Mouse (Mus musculus) lung, postnatal 4 days (tissue): ENCODE data around the gene Serpinb9.
"Not testable (repeated sequence)": the region's sequence is repeated elsewhere in the genome, so short reads cannot be mapped to it uniquely, and the experiment has no call there.

Source experiments
- DNase-seq, 2 experiments: peaks; one replicate each; pipeline ENCODE4 v3.0.0; 2021

Gene Serpinb9

DNA sequence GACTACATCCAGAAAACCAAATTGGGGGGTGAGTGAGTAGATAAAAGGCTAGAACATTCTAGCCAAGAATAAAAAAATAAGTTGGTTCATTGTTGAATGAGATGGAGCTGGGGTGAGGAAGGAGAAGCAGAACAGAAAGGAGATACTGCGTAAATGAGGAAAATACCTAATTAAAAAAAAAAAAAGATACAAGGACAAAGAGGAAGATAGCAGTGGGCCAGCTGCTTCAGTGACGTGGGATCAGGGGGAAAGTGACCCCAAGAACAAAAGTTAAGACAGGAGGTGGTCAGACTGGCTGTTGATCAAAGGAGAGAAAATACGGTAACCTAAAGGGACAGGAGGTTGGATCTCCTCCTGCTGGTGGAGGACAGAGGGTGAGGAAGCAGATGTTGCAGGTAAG, at the start of gene Serpinb9:
TSS of gene Serpinb9 (plus strand) at position 301 of the 400 bp plus-strand sequence.
- no peak for DNase-seq

DNA sequence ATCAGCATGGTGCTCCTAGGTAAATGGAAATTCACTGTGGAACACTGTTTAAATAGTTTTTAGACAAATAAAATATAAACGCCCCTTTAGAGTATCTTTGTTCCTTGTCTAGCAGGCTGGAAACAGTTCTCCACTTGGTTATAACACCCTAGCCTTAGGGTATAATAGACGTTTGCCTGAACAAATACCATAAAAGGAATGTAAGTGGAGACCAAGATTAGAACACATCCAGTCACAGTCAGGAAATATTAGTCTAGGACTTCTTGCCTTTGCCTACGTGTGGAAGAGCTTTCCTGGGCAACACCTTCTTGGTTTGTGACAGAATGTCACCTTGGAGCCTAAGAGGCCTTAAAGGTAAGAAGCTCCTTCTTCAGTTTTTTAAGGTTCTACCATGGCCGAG, 46.5 kb upstream of the Serpinb9 start:
- no peak for DNase-seq

GRCm38 (mm10) chr13:32957917-32958316, 45.1 kb upstream of the Serpinb9 start:
- DNase-seq = no peak

DNA sequence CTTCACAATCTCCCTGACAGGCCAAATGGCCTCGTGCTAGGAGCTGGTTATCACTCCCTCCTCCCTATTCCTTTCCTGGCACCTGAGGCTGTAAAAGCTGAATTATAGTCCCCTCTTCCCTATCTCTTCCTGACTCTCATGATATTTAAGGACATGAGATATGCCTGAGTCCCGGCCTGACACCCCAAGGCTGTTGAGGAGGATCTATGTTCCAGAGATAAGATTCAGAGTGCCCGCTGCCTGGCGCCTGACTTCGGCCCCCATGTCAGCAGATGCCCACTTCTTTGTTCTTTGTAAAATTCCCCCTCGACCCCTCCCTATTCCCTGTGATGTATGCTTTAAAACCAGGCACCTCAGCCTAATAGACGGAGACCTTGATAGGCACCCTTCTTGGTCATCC, 44.5 kb upstream of the Serpinb9 start:
- DNase-seq = not testable (repeated sequence)

- DNase-seq = no peak
These were observed 38.9 kb upstream of the Serpinb9 start for GRCm38 (mm10) chr13:32963990-32964753.

- DNase-seq = peak; percentile 67 to 76
These were observed 37.9 kb upstream of the Serpinb9 start, which contains the start of gene Serpinb6b for GRCm38 (mm10) chr13:32964989-32965811. TSS of gene Serpinb6b (plus strand) at chr13:32965209.

- DNase-seq = no peak
These were observed 36.9 kb upstream of the Serpinb9 start for GRCm38 (mm10) chr13:32966116-32966515.

DNA sequence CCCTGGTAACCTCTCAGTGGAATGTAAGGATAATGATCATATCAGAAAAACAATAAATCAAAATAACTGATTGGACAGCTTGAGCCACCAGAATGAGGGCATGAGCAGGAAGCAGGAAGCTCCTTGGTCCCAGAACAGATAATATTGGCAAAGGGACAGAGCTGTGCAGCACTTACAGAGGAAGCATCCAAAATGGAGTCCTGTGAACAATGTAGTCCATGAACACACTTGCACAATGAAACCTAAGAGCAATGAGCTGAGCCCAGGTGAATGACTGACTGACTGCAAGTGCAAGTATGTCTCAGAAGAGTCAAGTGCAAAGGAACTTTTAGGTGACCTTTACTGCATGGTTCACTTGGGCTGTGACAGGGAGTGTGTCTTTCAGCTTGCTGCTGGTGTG, 35.8 kb upstream of the Serpinb9 start:
- no peak for DNase-seq

- DNase-seq = no peak
These were observed 34.6 kb upstream of the Serpinb9 start for GRCm38 (mm10) chr13:32968353-32968984.

DNA sequence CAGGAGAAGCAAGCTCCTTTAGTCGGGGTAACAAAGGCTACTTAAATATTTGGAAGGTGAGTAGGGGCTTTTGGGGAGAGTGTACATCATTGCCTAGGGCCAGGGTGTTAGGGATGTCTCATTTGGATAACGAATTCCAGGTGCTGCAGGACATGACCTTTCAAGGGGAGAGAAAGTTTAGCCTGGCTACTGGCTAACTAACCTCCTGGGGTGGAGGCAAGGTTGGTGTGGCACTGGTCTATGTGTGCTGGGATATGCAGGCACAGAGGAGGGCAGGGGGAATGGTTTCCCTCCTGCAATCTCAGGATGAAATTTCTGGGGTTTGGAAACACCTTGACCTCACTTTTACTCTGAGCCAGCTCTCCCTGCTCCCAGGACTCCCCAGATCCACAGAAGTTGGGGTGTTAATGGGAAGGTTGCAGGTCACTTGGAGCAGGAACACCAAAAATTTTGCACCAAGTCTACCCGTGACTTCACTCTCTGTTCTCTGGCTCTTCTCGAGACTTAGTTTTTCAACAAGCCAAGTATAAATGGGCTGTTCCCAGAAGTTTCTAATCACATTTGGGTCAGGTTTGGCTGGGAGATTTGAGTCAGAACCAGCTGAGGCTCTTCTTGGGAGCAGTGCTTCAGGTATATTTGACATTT, 33.9 kb upstream of the Serpinb9 start:
- no peak for DNase-seq

DNA sequence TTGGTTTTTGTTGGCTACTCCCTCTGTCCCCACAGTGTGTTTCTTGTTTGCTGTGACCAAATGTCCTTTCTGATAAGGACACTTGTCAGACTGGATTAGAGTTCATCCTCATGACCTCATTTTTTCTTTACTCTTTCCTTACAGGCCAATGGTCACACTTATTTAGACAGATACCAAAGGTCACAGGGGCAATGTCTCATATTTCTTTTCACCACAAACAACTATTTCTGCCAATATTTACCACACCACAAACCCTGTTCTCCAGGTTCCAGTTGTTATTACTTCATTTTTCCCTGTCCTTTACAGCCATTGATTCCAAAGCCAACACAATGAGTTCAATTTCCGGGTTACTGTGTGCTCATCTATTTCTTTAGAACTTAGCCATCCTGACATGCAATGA, 33.4 kb upstream of the Serpinb9 start:
- DNase-seq = no peak

DNA sequence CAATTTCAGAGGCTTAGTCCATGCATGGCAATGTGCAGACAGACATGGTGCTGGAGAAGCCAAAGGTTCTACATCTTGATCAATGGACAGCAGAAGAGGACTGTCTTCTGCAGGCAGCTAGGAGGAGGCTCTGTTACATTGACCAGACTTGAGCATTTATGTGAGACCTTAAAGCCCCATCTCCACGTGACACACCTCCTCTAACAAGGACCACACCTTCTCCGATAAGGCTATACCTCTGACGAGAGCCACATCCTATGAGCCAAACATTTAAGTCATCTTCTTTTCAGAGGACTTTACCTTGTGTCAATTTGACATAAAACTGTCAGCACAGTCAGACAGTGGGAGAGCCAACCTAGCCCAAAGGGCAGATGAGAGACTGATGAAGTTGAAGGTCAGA, 32.3 kb upstream of the Serpinb9 start:
- no peak for DNase-seq

DNA sequence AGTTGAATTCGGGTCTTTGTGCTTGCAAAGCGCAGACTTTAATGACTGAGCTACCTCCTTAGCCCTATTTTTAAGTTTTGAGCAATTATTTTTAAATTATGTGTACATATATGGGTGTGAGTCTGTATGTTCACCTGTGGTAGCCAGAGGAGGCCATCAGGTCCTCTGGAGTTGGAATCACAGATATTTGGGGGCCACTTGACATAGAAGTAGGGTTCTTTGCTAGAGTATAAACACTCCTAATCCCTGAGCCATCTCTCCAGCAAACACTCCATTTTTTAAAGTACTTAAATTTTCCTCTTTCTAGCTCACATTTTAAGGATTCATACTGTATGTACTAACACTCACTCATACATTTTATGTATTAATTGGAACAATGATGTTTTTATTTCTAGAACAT, 28.8 kb upstream of the Serpinb9 start:
- DNase-seq = no peak

DNA sequence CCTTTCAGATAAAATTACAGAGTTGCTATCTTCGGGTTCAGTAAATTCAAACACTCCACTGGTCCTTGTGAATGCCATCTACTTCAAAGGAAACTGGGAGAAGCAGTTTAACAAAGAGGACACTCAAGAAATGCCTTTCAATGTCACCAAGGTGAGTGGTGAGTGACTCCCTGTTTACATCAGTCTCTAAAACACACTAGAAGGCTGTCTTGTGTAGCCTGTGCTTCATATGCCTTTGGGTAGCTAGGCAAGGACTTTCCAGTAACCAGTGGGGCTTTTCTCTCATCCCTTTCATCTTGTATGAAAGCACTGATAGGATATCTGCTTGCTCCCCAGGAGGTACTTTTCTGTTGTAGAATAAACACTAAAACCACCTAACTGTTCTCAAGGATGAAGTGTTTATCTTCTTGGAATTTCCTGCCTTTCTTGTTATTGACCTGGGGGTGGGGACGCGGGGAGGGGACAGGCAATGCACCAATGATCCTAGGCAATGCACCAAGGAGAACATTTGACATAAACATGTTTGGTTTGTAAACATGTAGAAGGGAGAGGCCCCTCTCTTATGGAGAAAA, 28.1 kb upstream of the Serpinb9 start:
- DNase-seq = peak; percentile 31 to 60

- DNase-seq = no peak
These were observed 27.3 kb upstream of the Serpinb9 start for GRCm38 (mm10) chr13:32975710-32976109.

DNA sequence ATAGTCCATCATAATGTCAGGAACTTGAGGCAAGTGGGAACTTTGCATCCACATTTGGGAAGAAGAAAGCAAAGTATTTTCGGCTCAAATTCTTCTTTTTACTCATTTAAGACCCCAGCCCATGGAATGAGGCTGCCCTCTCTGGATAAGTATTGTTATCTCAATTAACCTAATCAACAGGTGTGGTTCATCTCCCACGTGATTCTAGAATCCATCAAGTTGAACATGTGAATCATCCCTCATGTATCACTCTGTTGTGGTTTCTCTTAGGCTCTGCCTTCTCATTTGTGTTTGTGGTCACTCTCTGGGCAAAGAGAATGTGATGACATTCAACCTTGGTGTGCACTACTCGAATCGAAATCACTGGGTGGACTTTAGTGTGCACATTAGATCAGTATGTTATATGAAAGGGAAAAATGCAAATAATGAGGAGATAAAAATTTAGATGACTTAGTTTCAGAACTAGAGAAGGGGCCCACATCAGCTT, 20.5 kb upstream of the Serpinb9 start:
- no peak for DNase-seq

GRCm38 (mm10) chr13:32986256-32986655, 16.8 kb upstream of the Serpinb9 start:
- DNase-seq = no peak

DNA sequence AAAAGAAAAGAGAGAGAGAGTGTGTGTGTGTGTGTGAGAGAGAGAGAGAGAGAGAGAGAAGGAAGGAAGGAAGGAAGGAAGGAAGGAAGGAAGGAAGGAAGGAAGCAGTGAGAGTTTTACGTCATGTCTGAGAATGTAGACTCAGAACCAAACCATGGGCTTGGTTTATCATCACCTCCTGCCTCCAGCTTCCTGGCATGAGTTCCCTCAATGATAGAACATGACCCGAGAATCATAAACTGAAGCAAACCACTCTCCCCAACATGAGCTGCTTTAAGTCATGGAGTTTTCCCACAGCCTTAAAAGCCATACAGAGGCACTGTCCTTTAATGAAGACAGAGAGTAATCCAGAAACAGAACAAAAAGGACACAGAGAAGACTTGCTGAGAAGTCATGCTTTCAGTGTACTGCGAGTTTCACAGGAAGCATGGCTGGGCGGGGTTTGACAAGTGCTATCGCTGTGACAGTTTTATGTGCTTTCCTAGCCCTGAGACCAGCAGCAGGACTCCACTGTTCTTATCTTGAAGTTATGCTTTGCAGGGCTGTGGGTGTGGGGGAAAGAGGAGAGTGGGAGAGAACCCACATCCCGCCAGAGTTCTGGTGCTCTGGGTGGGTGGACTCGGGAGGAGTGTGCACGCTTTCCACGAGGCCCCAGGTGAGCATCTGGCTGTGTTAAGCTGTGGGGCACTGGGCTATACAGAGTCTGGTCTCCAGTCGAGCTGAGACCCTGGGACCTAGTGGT, 9.7 kb upstream of the Serpinb9 start:
- no peak for DNase-seq

GRCm38 (mm10) chr13:32993894-32994242, 9.2 kb upstream of the Serpinb9 start:
- DNase-seq = no peak

- DNase-seq = no peak
These were observed 8.0 kb upstream of the Serpinb9 start for GRCm38 (mm10) chr13:32995051-32995450.

- no peak for DNase-seq
These were observed 1.7 kb upstream of the Serpinb9 start for GRCm38 (mm10) chr13:33001341-33001740.
